Mouse (Mus musculus): Measurements from ENCODE around the gene Rab7b. TPM values are rescaled to one million over a fixed set of nuclear protein-coding genes. Genes with fewer than 3 reads are reported as not detected.

Gene Rab7b
- polyA plus RNA-seq, 1 experiment = 2.2 TPM

DNA sequence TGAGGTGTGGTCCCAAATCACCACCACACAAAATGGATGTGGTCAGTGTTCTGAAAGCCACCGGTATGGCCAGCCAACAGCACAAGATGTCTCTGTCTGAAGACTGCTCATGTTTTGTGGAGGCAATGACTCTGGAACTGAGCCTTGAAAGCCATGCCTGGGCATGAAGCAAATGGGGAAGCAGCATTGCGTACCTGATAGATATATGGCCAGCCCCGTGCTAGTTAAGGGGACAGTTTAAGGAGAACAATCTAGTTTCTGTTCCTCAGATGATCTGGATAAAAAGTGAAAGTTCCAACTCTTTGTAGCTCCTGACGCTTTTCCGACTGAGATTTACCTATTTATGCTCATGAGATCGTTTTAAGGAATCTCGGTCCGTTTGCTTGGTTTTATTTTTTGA, 17.4 kb upstream of the Rab7b start:
- no peaks in the 10 kb centered on the region for H3K4me1 ChIP-seq (ENCODE audit: control insufficient read depth, insufficient read depth, low read length)
- TF ChIP-seq POLR2A (IDR thresholded peaks at IDR 0.05; ENCODE audit: low read depth, low read length) = no peak
- TF ChIP-seq CTCF (conservative IDR thresholded peaks at IDR 0.05; ENCODE audit: insufficient read depth, insufficient read length, low read depth, low read length) = no peak
- no peak for DNase-seq
- H3K4me3 ChIP-seq (ENCODE audit: insufficient read depth, low read depth, low read length) = no peak overlapping the region
- no peaks in the 10 kb centered on the region for H3K36me3 ChIP-seq (ENCODE audit: control insufficient read depth, insufficient read depth, low read length)
- 86% methylated on average over 8 of the region's 8 CpGs for WGBS
- H3K27ac ChIP-seq (ENCODE audit: insufficient read depth, low read depth, low read length) = no peak overlapping the region
- no peaks in the 10 kb centered on the region for H3K27me3 ChIP-seq (replicated peaks; ENCODE audit: control insufficient read depth, insufficient read depth, low read length)

- DNase-seq = no peak
- no peak for TF ChIP-seq CTCF (conservative IDR thresholded peaks at IDR 0.05; ENCODE audit: insufficient read depth, insufficient read length, low read depth, low read length)
- TF ChIP-seq POLR2A (IDR thresholded peaks at IDR 0.05; ENCODE audit: low read depth, low read length) = no peak
- WGBS = 74% methylated on average over 7 of the region's 7 CpGs
Observed at GRCm38 (mm10) chr1:131672361-131672760, 16.1 kb upstream of the Rab7b start.

DNA sequence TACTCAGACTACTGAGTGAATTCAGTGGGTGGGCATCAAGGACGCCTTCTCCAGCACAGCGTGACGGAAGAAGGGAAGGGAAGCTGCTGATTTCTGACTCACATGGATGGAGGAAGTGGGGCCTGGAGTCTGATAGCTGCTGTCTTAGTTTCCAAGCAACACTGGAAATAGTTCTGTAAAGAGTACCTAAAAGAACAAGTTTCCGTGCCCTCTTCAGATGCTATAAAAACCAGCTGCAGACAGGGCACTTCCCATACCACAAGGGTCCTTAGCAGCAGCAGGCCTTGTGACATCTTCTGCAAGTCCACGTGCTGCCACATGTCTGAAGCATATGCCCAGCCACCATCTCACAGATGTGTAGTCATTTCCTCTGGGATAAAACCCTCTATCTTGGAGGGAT, 8.9 kb upstream of the Rab7b start:
- no peak overlapping the region for H3K27ac ChIP-seq (ENCODE audit: insufficient read depth, low read depth, low read length)
- no peak for DNase-seq
- H3K4me1 ChIP-seq (ENCODE audit: control insufficient read depth, insufficient read depth, low read length) = no peaks in the 10 kb centered on the region
- WGBS = 75% methylated on average over 5 of the region's 5 CpGs
- H3K36me3 ChIP-seq (ENCODE audit: control insufficient read depth, insufficient read depth, low read length) = no peaks in the 10 kb centered on the region
- TF ChIP-seq CTCF (conservative IDR thresholded peaks at IDR 0.05; ENCODE audit: insufficient read depth, insufficient read length, low read depth, low read length) (no peak), POLR2A (IDR thresholded peaks at IDR 0.05; ENCODE audit: low read depth, low read length) (no peak)
- H3K27me3 ChIP-seq (replicated peaks; ENCODE audit: control insufficient read depth, insufficient read depth, low read length) = no peaks in the 10 kb centered on the region
- H3K4me3 ChIP-seq (ENCODE audit: insufficient read depth, low read depth, low read length) = no peak overlapping the region

More at GRCm38 (mm10) chr1:131672361-131672760, 16.1 kb upstream of the Rab7b start:
- Histone ChIP-seq H3K27ac (ENCODE audit: insufficient read depth, low read depth, low read length) (no peak overlapping the region), H3K36me3 (ENCODE audit: control insufficient read depth, insufficient read depth, low read length) (no peaks in the 10 kb centered on the region), H3K4me3 (ENCODE audit: insufficient read depth, low read depth, low read length) (no peak overlapping the region), H3K4me1 (ENCODE audit: control insufficient read depth, insufficient read depth, low read length) (no peaks in the 10 kb centered on the region), H3K27me3 (replicated peaks; ENCODE audit: control insufficient read depth, insufficient read depth, low read length) (no peaks in the 10 kb centered on the region)

GRCm38 (mm10) chr1:131687739-131688138, 756 bp upstream of the Rab7b start:
- no peak overlapping the region for H3K4me3 ChIP-seq (ENCODE audit: insufficient read depth, low read depth, low read length)
- no peak overlapping the region for H3K27ac ChIP-seq (ENCODE audit: insufficient read depth, low read depth, low read length)
- H3K36me3 ChIP-seq (ENCODE audit: control insufficient read depth, insufficient read depth, low read length) = no peaks in the 10 kb centered on the region
- no peaks in the 10 kb centered on the region for H3K27me3 ChIP-seq (replicated peaks; ENCODE audit: control insufficient read depth, insufficient read depth, low read length)
- H3K4me1 ChIP-seq (ENCODE audit: control insufficient read depth, insufficient read depth, low read length) = no peaks in the 10 kb centered on the region
- WGBS = 92% methylated on average over 2 of the region's 2 CpGs
- DNase-seq = no peak
- TF ChIP-seq POLR2A (IDR thresholded peaks at IDR 0.05; ENCODE audit: low read depth, low read length) (no peak), CTCF (conservative IDR thresholded peaks at IDR 0.05; ENCODE audit: insufficient read depth, insufficient read length, low read depth, low read length) (no peak)

- Histone ChIP-seq H3K36me3 (ENCODE audit: control insufficient read depth, insufficient read depth, low read length) (no peaks in the 10 kb centered on the region), H3K4me3 (ENCODE audit: insufficient read depth, low read depth, low read length) (no peak overlapping the region; the same call in 1 of the 2 replicates), H3K4me1 (ENCODE audit: control insufficient read depth, insufficient read depth, low read length) (no peaks in the 10 kb centered on the region), H3K27ac (ENCODE audit: insufficient read depth, low read depth, low read length) (no peak overlapping the region), H3K27me3 (replicated peaks; ENCODE audit: control insufficient read depth, insufficient read depth, low read length) (no peaks in the 10 kb centered on the region)
- no peak for DNase-seq
- WGBS = 91% methylated on average over 3 of the region's 3 CpGs
- TF ChIP-seq POLR2A (IDR thresholded peaks at IDR 0.05; ENCODE audit: low read depth, low read length) (no peak), CTCF (conservative IDR thresholded peaks at IDR 0.05; ENCODE audit: insufficient read depth, insufficient read length, low read depth, low read length) (no peak)
Observed at GRCm38 (mm10) chr1:131689016-131689415, 521 bp downstream of the Rab7b start.

DNA sequence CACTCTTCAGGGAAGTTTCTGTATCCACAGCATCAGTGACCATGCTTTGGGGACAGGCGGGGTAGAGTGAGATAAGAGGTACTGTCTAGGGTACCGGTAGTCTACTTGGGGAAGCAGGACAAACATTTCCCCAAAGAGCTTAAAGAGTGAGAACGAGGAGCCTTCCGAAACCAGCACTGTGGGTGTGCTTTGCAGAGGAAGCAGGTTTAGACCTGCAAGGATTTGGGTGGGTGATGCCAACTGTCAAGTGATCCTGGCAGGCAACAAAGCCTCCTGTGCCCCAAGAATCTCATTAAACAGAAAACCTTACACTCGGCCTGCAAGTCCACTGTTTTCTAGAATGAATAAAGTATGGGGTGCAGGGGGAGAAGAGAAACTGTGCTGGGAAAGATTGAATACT, 1.4 kb downstream of the Rab7b start:
- no peaks in the 10 kb centered on the region for H3K4me1 ChIP-seq (ENCODE audit: control insufficient read depth, insufficient read depth, low read length)
- DNase-seq = no peak
- H3K27me3 ChIP-seq (replicated peaks; ENCODE audit: control insufficient read depth, insufficient read depth, low read length) = no peaks in the 10 kb centered on the region
- no peaks in the 10 kb centered on the region for H3K36me3 ChIP-seq (ENCODE audit: control insufficient read depth, insufficient read depth, low read length)
- H3K27ac ChIP-seq (ENCODE audit: insufficient read depth, low read depth, low read length) = no peak overlapping the region
- no peak overlapping the region for H3K4me3 ChIP-seq (ENCODE audit: insufficient read depth, low read depth, low read length)
- TF ChIP-seq POLR2A (IDR thresholded peaks at IDR 0.05; ENCODE audit: low read depth, low read length) = no peak
- no peak for TF ChIP-seq CTCF (conservative IDR thresholded peaks at IDR 0.05; ENCODE audit: insufficient read depth, insufficient read length, low read depth, low read length)
- WGBS = 88% methylated on average over 5 of the region's 5 CpGs

DNA sequence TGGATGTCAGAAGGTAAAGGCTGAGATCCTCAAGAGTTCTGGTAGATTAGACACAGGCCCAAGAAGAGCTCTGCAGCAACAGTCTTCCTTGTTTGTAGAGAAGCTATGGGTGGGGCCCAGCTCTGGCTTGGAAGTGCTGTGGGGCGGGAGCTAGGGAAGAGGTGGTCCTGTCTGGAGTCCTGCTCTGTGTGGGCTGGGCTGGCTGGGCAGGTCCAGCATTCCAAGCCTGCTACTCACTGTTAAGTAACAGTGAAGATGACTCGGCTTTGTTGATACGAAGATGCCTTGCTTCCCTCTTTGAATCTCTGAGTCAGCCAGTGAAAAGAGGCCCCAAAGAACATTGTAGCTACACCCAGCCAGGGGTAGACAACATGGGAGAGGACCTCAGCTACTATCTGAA, 1.9 kb downstream of the Rab7b start:
- TF ChIP-seq CTCF (conservative IDR thresholded peaks at IDR 0.05; ENCODE audit: insufficient read depth, insufficient read length, low read depth, low read length) (no peak), POLR2A (IDR thresholded peaks at IDR 0.05; ENCODE audit: low read depth, low read length) (no peak)
- WGBS = 54% methylated on average over 3 of the region's 3 CpGs
- Histone ChIP-seq H3K36me3 (ENCODE audit: control insufficient read depth, insufficient read depth, low read length) (no peaks in the 10 kb centered on the region), H3K4me1 (ENCODE audit: control insufficient read depth, insufficient read depth, low read length) (no peaks in the 10 kb centered on the region), H3K4me3 (ENCODE audit: insufficient read depth, low read depth, low read length) (no peak overlapping the region), H3K27ac (ENCODE audit: insufficient read depth, low read depth, low read length) (no peak overlapping the region), H3K27me3 (replicated peaks; ENCODE audit: control insufficient read depth, insufficient read depth, low read length) (no peaks in the 10 kb centered on the region)
- DNase-seq = peak; percentile 32

DNA sequence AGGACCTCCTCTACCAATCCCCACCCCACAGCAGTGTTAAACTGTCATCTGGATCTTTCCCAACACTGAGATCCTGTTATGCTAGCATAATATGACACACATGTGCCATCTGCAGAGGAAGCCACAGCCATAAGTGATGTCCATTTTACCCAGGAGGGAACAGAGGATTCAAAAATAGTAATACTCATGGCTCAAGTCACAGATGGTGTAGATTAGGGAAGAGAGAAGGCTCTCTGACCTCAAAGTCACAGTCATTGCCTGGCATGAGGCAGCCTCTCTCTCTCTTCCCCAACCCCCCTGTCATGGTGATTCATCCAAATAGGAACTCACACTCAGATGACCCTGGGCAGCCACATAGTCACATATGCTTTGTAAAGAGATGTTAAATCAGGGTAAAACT, 2.9 kb downstream of the Rab7b start:
- peak; percentile 14 for DNase-seq
- no peaks in the 10 kb centered on the region for H3K4me1 ChIP-seq (ENCODE audit: control insufficient read depth, insufficient read depth, low read length)
- no peak overlapping the region for H3K27ac ChIP-seq (ENCODE audit: insufficient read depth, low read depth, low read length)
- no peaks in the 10 kb centered on the region for H3K27me3 ChIP-seq (replicated peaks; ENCODE audit: control insufficient read depth, insufficient read depth, low read length)
- no peaks in the 10 kb centered on the region for H3K36me3 ChIP-seq (ENCODE audit: control insufficient read depth, insufficient read depth, low read length)
- no peak for TF ChIP-seq CTCF (conservative IDR thresholded peaks at IDR 0.05; ENCODE audit: insufficient read depth, insufficient read length, low read depth, low read length)
- no peak for TF ChIP-seq POLR2A (IDR thresholded peaks at IDR 0.05; ENCODE audit: low read depth, low read length)
- H3K4me3 ChIP-seq (ENCODE audit: insufficient read depth, low read depth, low read length) = no peak overlapping the region

Data from kidney, adult 2 months (tissue).